Mouse (Mus musculus): ENCODE results near the gene Zfp689. TPM values are rescaled to one million over a fixed set of nuclear protein-coding genes. Genes with fewer than 3 reads are reported as not detected.
A peak's percentile ranks its signal among the peaks of the same experiment; 100 is the strongest.
"Not testable (repeated sequence)": the region's sequence is repeated elsewhere in the genome, so short reads cannot be mapped to it uniquely, and the experiment has no call there.

Zfp689 gene
- total RNA-seq, 2 experiments from 2014 or later, result 0.71 to 1.3 TPM

- H3K4me3 ChIP-seq, result no peak overlapping the region
- intact Hi-C loops (cut with DNase I), result loop anchor here (5.0 kb wide), 1 partner anchor 53 kb away; no protein-coding TSS in a partner anchor
- no peak for DNase-seq
- no peak for TF ChIP-seq CTCF (IDR thresholded peaks at IDR 0.05)
- H3K27ac ChIP-seq, result no peak overlapping the region
These were observed 16.2 kb upstream of the Zfp689 start for GRCm38 (mm10) chr7:127465191-127465590.

GRCm38 (mm10) chr7:127459311-127459710 is 10.4 kb upstream of the Zfp689 start, which contains the start of gene Prr14:
Prr14 (plus strand) TSS chr7:127459611.
- H3K27ac ChIP-seq; intact Hi-C loops (cut with DNase I); H3K4me3 ChIP-seq: not testable (repeated sequence)

GRCm38 (mm10) chr7:127458371-127459122 is 9.6 kb upstream of the Zfp689 start:
- intact Hi-C loops (cut with DNase I); H3K27ac ChIP-seq; DNase-seq; H3K4me3 ChIP-seq: not testable (repeated sequence)

More at GRCm38 (mm10) chr7:127459311-127459710, 10.4 kb upstream of the Zfp689 start, which contains the start of gene Prr14:
- not testable (repeated sequence) for DNase-seq

- Histone ChIP-seq H3K4me3 (no peak overlapping the region), H3K27ac (no peak overlapping the region)
- TF ChIP-seq CTCF (IDR thresholded peaks at IDR 0.05), result no peak
- intact Hi-C loops (cut with DNase I), result no loop called here
- no peak for DNase-seq
These were observed 5.9 kb upstream of the Zfp689 start for GRCm38 (mm10) chr7:127454905-127455304.

DNA sequence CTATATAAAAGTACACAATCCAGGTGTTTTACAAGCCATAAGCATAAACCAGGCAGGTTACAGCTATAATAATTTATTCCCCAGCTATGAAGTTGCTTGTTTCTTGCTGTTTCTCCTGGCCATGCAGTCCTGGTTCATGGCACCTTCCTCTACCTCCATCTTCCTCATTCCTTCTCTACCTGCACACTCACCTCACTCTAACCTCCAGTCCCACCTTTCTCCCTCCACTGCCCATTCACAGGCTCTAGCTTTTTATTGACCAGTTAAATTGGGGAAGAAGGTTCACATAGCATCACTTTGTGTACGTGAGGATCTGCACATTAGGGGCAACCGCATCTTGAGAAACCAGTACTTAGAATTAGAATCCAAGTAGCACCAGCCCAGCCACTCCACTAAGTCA is 4.1 kb upstream of the Zfp689 start:
- Histone ChIP-seq H3K27ac (no peak overlapping the region), H3K4me3 (no peak overlapping the region)
- no peak for TF ChIP-seq CTCF (IDR thresholded peaks at IDR 0.05)
- intact Hi-C loops (cut with DNase I), result no loop called here
- no peak for DNase-seq

- peak overlapping the region; percentile 84 for H3K4me3 ChIP-seq
- no peak overlapping the region for H3K27ac ChIP-seq
- DNase-seq, result no peak
- TF ChIP-seq CTCF (IDR thresholded peaks at IDR 0.05), result no peak
- intact Hi-C loops (cut with DNase I), result loop anchor here (5.0 kb wide), 1 partner anchor 43 kb away; the partner anchor contains the start of gene Zfp764
These were observed 1.0 kb upstream of the Zfp689 start for GRCm38 (mm10) chr7:127449966-127450365.

DNA sequence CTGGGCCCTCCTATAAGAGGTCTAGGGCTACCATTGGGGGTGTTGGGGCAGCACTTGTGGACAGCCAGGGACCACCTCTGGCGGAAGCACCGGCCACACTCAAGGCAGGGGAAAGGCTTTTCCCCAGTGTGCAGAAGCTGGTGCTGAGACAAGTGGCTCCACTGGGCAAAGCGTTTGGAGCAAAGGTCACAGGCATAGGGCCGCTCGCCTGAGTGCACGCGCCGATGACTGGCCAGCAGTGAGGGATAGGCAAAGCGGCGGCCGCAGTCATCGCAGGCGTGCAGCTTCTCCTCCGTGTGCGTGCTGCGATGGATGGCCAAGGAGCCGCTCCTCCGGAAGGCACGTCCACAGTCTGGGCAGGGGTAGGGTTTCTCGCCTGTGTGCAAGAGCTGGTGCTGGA is 5.0 kb downstream of the Zfp689 start:
- no peak for DNase-seq
- Histone ChIP-seq H3K27ac (no peak overlapping the region), H3K4me3 (no peak overlapping the region)
- TF ChIP-seq CTCF (IDR thresholded peaks at IDR 0.05), result no peak
- intact Hi-C loops (cut with DNase I), result no loop called here

DNA sequence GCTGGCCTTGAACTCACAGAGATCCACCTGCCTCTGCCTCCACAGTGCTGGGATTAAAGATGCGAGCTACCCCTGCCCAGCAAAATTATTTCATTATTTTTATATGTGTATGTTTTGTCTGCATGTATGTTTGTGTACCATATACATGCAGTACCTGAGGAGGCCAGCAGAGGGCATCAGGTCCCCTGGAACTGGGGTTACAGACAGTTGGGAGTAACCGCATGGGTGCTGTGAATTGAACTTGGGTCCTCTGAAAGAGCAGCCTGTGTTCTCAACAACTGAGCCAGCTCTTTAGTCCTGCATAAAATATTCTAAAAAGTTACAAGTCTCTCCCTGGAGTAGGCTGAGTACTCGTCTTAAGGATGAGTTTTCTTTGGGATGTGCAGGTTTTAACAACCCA is 11.2 kb downstream of the Zfp689 start:
- intact Hi-C loops (cut with DNase I), result no loop called here
- H3K4me3 ChIP-seq, result no peak overlapping the region
- no peak overlapping the region for H3K27ac ChIP-seq
- TF ChIP-seq CTCF (IDR thresholded peaks at IDR 0.05), result peak; percentile 55
- no peak for DNase-seq

DNA sequence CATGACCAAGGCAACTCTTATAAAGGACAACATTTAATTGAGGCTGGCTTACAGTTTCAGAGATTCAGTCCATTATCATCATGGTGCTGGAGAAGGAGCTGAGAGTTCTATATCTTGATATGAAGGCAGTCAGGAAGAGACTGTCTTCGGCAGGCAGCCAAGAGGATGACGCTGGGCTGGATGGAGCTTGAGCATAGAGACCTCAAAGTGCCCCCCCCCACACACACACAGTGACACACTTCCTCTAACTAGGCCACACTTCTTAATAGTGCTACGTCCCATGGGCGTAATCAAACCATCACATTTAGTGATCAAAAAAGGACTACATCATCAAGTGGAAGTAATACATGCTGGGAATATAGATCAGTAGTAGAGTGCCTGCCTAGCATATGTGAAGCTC is 13.8 kb downstream of the Zfp689 start:
- Histone ChIP-seq H3K27ac (no peak overlapping the region), H3K4me3 (no peak overlapping the region)
- DNase-seq, result no peak
- TF ChIP-seq CTCF (IDR thresholded peaks at IDR 0.05), result no peak
- intact Hi-C loops (cut with DNase I), result no loop called here

- Histone ChIP-seq H3K4me3 (no peak overlapping the region), H3K27ac (no peak overlapping the region)
- intact Hi-C loops (cut with DNase I), result no loop called here
- no peak for DNase-seq
- no peak for TF ChIP-seq CTCF (IDR thresholded peaks at IDR 0.05)
These were observed 22.6 kb downstream of the Zfp689 start for GRCm38 (mm10) chr7:127426354-127426753.

DNA sequence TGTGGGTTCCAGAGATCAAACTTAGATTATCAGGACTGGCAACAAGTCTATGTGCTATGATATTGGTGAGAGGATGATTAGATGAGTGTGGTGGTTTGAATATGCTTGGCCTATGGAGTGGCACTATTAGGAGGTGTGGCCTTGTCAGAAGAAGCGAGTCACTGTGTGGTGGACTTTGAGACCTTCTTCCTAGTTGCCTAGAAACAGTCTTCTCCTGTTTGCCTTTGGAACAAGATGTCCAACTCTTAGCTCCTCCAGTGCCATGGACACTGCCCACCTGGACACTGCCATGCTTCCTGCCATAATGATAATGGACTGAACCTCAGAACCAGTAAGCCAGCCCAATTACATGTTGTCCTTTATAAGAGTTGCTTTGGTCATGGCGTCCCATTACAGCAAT is 23.0 kb downstream of the Zfp689 start:
- H3K4me3 ChIP-seq, result no peak overlapping the region
- DNase-seq, result no peak
- H3K27ac ChIP-seq, result no peak overlapping the region
- no peak for TF ChIP-seq CTCF (IDR thresholded peaks at IDR 0.05)
- intact Hi-C loops (cut with DNase I), result no loop called here

DNA sequence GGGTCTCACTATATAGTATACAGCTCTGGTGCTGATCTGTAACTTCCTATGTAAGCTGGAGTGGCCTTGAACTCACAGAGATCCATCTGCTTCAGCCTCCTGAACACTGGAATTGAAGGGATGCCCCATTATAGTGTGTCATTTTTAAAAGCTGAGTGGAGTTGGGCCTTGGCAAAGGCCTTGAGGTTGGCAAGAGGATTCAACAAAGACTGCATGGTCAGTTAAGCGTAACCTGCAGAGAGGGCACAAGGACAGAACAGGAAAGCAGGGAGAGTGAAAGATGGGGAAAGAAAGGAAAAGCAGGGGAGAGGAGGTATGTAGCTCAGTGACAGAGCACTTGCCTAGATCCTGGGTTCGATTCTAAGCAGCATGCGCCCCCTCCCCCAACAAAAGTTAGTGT is 23.7 kb downstream of the Zfp689 start:
- no peak for DNase-seq
- no peak for TF ChIP-seq CTCF (IDR thresholded peaks at IDR 0.05)
- H3K4me3 ChIP-seq, result no peak overlapping the region
- intact Hi-C loops (cut with DNase I), result no loop called here
- no peak overlapping the region for H3K27ac ChIP-seq

GRCm38 (mm10) chr7:127422247-127422646 is 26.7 kb downstream of the Zfp689 start:
- DNase-seq, result peak; percentile 43
- intact Hi-C loops (cut with DNase I), result no loop called here
- Histone ChIP-seq H3K4me3 (peak overlapping the region; percentile 88), H3K27ac (peak overlapping the region; percentile 90)
- no peak for TF ChIP-seq CTCF (IDR thresholded peaks at IDR 0.05)

Data from gastrocnemius, adult 2 months (tissue).